Mouse (Mus musculus) stomach, postnatal 0 days (tissue): Measurements from ENCODE around the gene Ythdc1.

Source experiments
- CTCF ChIP-seq: IDR thresholded peaks from 2 replicates; pipeline ENCODE4 v1.5.1; 2016; ENCODE audit warnings: antibody characterized with exemption, low read depth, mild to moderate bottlenecking, moderate library complexity
- EP300 ChIP-seq: optimal IDR thresholded peaks from 2 replicates; pipeline ENCODE3; 2016; ENCODE audit warnings: antibody characterized with exemption

DNA sequence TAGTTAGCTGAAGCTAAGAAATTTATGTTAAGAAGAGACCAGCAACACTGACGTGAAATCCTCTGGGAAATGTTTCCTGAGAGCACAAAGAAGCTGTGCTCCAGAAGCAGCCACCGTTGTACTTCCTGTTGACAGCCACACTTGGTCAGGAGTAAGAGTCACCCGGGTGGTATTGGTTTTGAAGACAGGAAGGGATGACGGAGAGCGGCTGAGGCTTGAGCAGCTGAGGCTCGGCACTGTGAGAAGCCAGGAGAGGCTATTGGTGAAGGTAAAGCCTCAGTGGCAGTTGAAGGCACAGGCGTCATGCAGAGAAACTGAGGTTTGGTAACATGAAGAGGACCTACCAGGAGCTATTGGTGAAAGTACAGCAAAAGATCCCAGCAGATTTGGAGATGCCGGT lies 11.2 kb upstream of the Ythdc1 start:
- TF ChIP-seq CTCF, result no peak
- TF ChIP-seq EP300, result no peak
